Mouse (Mus musculus): ENCODE data around the gene Pdzd7.

- TF ChIP-seq CTCF (IDR thresholded peaks at IDR 0.05; ENCODE audit: borderline replicate concordance, extremely low read depth, insufficient read depth, insufficient read length) = no peak
- TF ChIP-seq POLR2A (IDR thresholded peaks at IDR 0.05; ENCODE audit: borderline replicate concordance, extremely low read depth, insufficient read depth, insufficient read length, poor library complexity, severe bottlenecking) = no peak
These were observed 52.8 kb downstream of the Pdzd7 start for GRCm38 (mm10) chr19:44992712-44993111.
